Mouse (Mus musculus) regulatory T cell (primary cell): Measurements from ENCODE around the gene Gm17078.
"Not testable (repeated sequence)": the region's sequence is repeated elsewhere in the genome, so short reads cannot be mapped to it uniquely, and the experiment has no call there.

Experiments
- in situ Hi-C: fragments of 300-600 bp; cut with MboI, MseI; formaldehyde crosslinking; loops from one replicate; pipeline ENCODE4 v1.15.1; 2025; ENCODE audit warnings: high pct_unique_total_duplicates

Gene Gm17078

DNA sequence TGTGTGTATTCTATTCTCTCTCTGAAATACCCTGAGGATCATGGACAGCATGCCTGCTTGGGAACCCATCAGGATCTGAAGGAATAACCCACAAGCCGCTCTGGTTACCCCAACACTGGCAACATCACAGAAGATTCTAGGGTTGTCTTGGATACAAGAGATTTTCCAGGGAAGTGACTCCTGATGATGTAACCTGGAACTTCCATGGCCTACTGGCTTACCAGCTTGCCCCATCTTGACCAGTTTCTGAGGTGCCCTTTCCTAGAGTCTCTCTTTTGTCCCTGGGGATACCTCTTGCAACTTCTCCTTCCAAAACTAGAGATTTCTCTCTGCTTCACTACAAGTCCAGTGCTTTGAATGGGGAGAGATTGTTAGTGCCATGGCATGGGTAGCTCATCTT lies at the start of gene Gm17078:
Gene Gm17078 (minus strand): TSS at position 101 of the 400 bp plus-strand sequence.
- in situ Hi-C loops: no loop called here

- in situ Hi-C loops: not testable (repeated sequence)
Observed at GRCm38 (mm10) chr14:51635566-51635965, 24.5 kb upstream of the Gm17078 start, which contains the start of gene Gm4181. Gene Gm4181, minus strand, starts transcription at chr14:51635666.

- in situ Hi-C loops: not testable (repeated sequence)
Observed at GRCm38 (mm10) chr14:51632426-51632825, 21.3 kb upstream of the Gm17078 start.

- in situ Hi-C loops: not testable (repeated sequence)
Observed at GRCm38 (mm10) chr14:51592039-51592438, 19.1 kb downstream of the Gm17078 start, which contains the start of gene Gm17174. Gene Gm17174, minus strand, starts transcription at chr14:51592139.

GRCm38 (mm10) chr14:51573963-51574362 lies 37.1 kb downstream of the Gm17078 start, which contains the start of gene Gm17175:
Gene Gm17175, minus strand, starts transcription at chr14:51574063.
- in situ Hi-C loops: not testable (repeated sequence)
